Mouse (Mus musculus) neural tube, embryonic 11.5 days (tissue): ENCODE data around the gene Ocrl. TPM values are rescaled to one million over a fixed set of nuclear protein-coding genes. Genes with fewer than 3 reads are reported as not detected.

Source experiments
- ATAC-seq: fragments of 200-750 bp; cut with Nextera tagmentation; 2 replicates; pipeline ENCODE4 v1.8.0; 2017; ENCODE audit warnings: moderate number of reproducible peaks, mild to moderate bottlenecking, moderate TSS enrichment, moderate library complexity; ENCODE audit not compliant: insufficient read depth, low FRiP score, low TSS enrichment
- DNase-seq: peaks from one replicate; pipeline ENCODE4 v3.0.0-alpha.2; 2015; ENCODE audit warnings: low spot score
- H3K27ac ChIP-seq: fragments of 300-500 bp; sonication (generic); 2 replicates; pipeline ENCODE4 v1.5.1; 2014; ENCODE audit warnings: low read depth, mild to moderate bottlenecking, low read length
- H3K27me3 ChIP-seq: fragments of 300-500 bp; sonication (generic); 2 replicates; pipeline ENCODE4 v1.6.1; 2014; ENCODE audit warnings: mild to moderate bottlenecking, low read length, mixed read lengths; ENCODE audit not compliant: control insufficient read depth, insufficient read depth
- H3K36me3 ChIP-seq: fragments of 300-500 bp; sonication (generic); 2 replicates; pipeline ENCODE4 v1.6.1; 2014; ENCODE audit warnings: mild to moderate bottlenecking, low read length, moderate library complexity, mixed read lengths; ENCODE audit not compliant: control insufficient read depth, insufficient read depth
- H3K4me1 ChIP-seq: fragments of 300-500 bp; sonication (generic); 2 replicates; pipeline ENCODE4 v1.6.1; 2014; ENCODE audit warnings: low read length, mixed read lengths; ENCODE audit not compliant: control insufficient read depth, insufficient read depth
- H3K4me2 ChIP-seq: fragments of 300-500 bp; sonication (generic); 2 replicates; pipeline ENCODE4 v1.6.1; 2014; ENCODE audit warnings: low read depth, mild to moderate bottlenecking, moderate library complexity
- H3K4me3 ChIP-seq: fragments of 300-500 bp; sonication (generic); 2 replicates; pipeline ENCODE4 v1.5.1; 2014; ENCODE audit warnings: low read depth, low read length
- H3K9ac ChIP-seq: fragments of 300-500 bp; sonication (generic); 2 replicates; pipeline ENCODE4 v1.6.1; 2014; ENCODE audit warnings: mild to moderate bottlenecking, low read length
- H3K9me3 ChIP-seq: fragments of 300-500 bp; sonication (generic); 2 replicates; pipeline ENCODE4 v1.6.1; 2016; ENCODE audit warnings: low read length; ENCODE audit not compliant: control insufficient read depth
- WGBS: fragments of 180-500 bp; shearing (Covaris S2); extraction: QIAGEN DNeasy Blood & Tissue Kit; methylation state at CpG from one replicate; pipeline ENCODE4 v1.1.7; 2014; 5-methylcytosine and 5-hydroxymethylcytosine counted together
- polyA plus RNA-seq: library from polyadenylated mRNA; unstranded; fragments of >200 nt; fragmentation: Nextera tagmentation; extraction: Ambion mirVana; gene quantifications from 2 replicates; pipeline ENCODE4 v1.2.1, GENCODE M21; 2014

Ocrl gene
- 19.5 and 20.8 TPM in 2 replicates for polyA plus RNA-seq

- Histone ChIP-seq H3K4me3 (peak within 1 kb of the TSS; percentile 54), H3K27me3 (no peaks in the 10 kb centered on the region), H3K27ac (peak within 1 kb of the TSS; percentile 63), H3K36me3 (no peaks in the 10 kb centered on the region), H3K4me1 (no peaks in the 10 kb centered on the region), H3K4me2 (peak within 1 kb of the TSS; percentile 42), H3K9me3 (no peaks in the 10 kb centered on the region), H3K9ac (peak within 1 kb of the TSS; percentile 77)
- DNase-seq (peak; percentile 74), ATAC-seq (peak; percentile 88)
- 10% methylated on average over 33 of the region's 35 CpGs for WGBS
Observed at GRCm38 (mm10) chrX:47912306-47912792, at the start of gene Ocrl. Gene Ocrl, plus strand, starts transcription at chrX:47912387.

- no peaks in the 10 kb centered on the region for H3K27me3 ChIP-seq
- no peak overlapping the region for H3K4me2 ChIP-seq
- 52% methylated on average over 2 of the region's 2 CpGs for WGBS
- no peak overlapping the region for H3K27ac ChIP-seq
- H3K9ac ChIP-seq: no peak overlapping the region
- H3K36me3 ChIP-seq: no peaks in the 10 kb centered on the region
- no peak overlapping the region for H3K4me3 ChIP-seq
- no peaks in the 10 kb centered on the region for H3K9me3 ChIP-seq
- no peaks in the 10 kb centered on the region for H3K4me1 ChIP-seq
- no peak for ATAC-seq
- no peak for DNase-seq
Observed at GRCm38 (mm10) chrX:47880052-47880451, 32.1 kb upstream of the Ocrl start.

- no peak for ATAC-seq
Observed at GRCm38 (mm10) chrX:47882813-47883212, 29.4 kb upstream of the Ocrl start.

GRCm38 (mm10) chrX:47887401-47887800 is 24.8 kb upstream of the Ocrl start:
- H3K9ac ChIP-seq: no peak overlapping the region
- H3K4me2 ChIP-seq: no peak overlapping the region
- no peaks in the 10 kb centered on the region for H3K9me3 ChIP-seq
- H3K36me3 ChIP-seq: no peaks in the 10 kb centered on the region
- H3K27me3 ChIP-seq: no peaks in the 10 kb centered on the region
- ATAC-seq (no peak), DNase-seq (no peak)
- WGBS: 89% methylated on average over 2 of the region's 2 CpGs
- H3K27ac ChIP-seq: no peak overlapping the region
- no peaks in the 10 kb centered on the region for H3K4me1 ChIP-seq
- no peak overlapping the region for H3K4me3 ChIP-seq

More at GRCm38 (mm10) chrX:47882813-47883212, 29.4 kb upstream of the Ocrl start:
- Histone ChIP-seq H3K9me3 (no peaks in the 10 kb centered on the region), H3K4me3 (no peak overlapping the region), H3K4me2 (no peak overlapping the region), H3K9ac (no peak overlapping the region), H3K27me3 (no peaks in the 10 kb centered on the region), H3K4me1 (no peaks in the 10 kb centered on the region), H3K27ac (no peak overlapping the region), H3K36me3 (no peaks in the 10 kb centered on the region)
- no peak for DNase-seq
- 78% methylated on average over 6 of the region's 6 CpGs for WGBS

- Histone ChIP-seq H3K9me3 (no peaks in the 10 kb centered on the region), H3K27ac (no peak overlapping the region)
Observed at GRCm38 (mm10) chrX:47891243-47891906, 20.8 kb upstream of the Ocrl start.

GRCm38 (mm10) chrX:47891907-47892430 is 20.2 kb upstream of the Ocrl start:
- WGBS: 22% methylated on average over 25 of the region's 36 CpGs
- Histone ChIP-seq H3K4me3 (peak overlapping the region; percentile 53), H3K36me3 (no peaks in the 10 kb centered on the region), H3K9me3 (no peaks in the 10 kb centered on the region), H3K27ac (no peak overlapping the region), H3K27me3 (no peaks in the 10 kb centered on the region), H3K4me1 (no peaks in the 10 kb centered on the region), H3K4me2 (peak overlapping the region; percentile 53), H3K9ac (peak overlapping the region; percentile 57)
- peak; percentile 65 for ATAC-seq
- peak; percentile 27 for DNase-seq

More at GRCm38 (mm10) chrX:47891243-47891906, 20.8 kb upstream of the Ocrl start:
- H3K4me1 ChIP-seq: no peaks in the 10 kb centered on the region
- H3K4me3 ChIP-seq: peak overlapping the region; percentile 53
- H3K9ac ChIP-seq: peak overlapping the region; percentile 57; the same call in 1 of the 2 replicates
- H3K4me2 ChIP-seq: peak overlapping the region; percentile 53
- WGBS: 19% methylated on average over 10 of the region's 12 CpGs
- no peaks in the 10 kb centered on the region for H3K36me3 ChIP-seq
- no peaks in the 10 kb centered on the region for H3K27me3 ChIP-seq
- ATAC-seq (peak; percentile 67), DNase-seq (peak; percentile 24)

- Histone ChIP-seq H3K27ac (no peak within 1 kb of the TSS), H3K4me3 (peak within 1 kb of the TSS; percentile 53), H3K4me1 (no peaks in the 10 kb centered on the region), H3K9ac (peak within 1 kb of the TSS; percentile 57), H3K4me2 (peak within 1 kb of the TSS; percentile 53), H3K36me3 (no peaks in the 10 kb centered on the region), H3K27me3 (no peaks in the 10 kb centered on the region), H3K9me3 (no peaks in the 10 kb centered on the region)
- no peak for DNase-seq
- WGBS: 21% methylated on average over 14 of the region's 17 CpGs
- ATAC-seq: peak; percentile 55
Observed at GRCm38 (mm10) chrX:47892431-47893024, 19.7 kb upstream of the Ocrl start, which contains the start of gene Smarca1. Gene Smarca1, minus strand, starts transcription at chrX:47892974.

- Histone ChIP-seq H3K9me3 (no peaks in the 10 kb centered on the region), H3K27me3 (no peaks in the 10 kb centered on the region), H3K4me1 (no peaks in the 10 kb centered on the region), H3K9ac (no peak overlapping the region; the same call in 1 of the 2 replicates), H3K36me3 (no peaks in the 10 kb centered on the region), H3K27ac (no peak overlapping the region), H3K4me2 (peak overlapping the region; percentile 42), H3K4me3 (peak overlapping the region; percentile 54)
- WGBS: 26% methylated on average over 8 of the region's 8 CpGs
- ATAC-seq (no peak), DNase-seq (peak; percentile 11)
Observed at GRCm38 (mm10) chrX:47912904-47913542, 836 bp downstream of the Ocrl start.
